Mouse (Mus musculus) cerebellum, postnatal 14 days (tissue): Measurements from ENCODE around the gene Rdh12.

Experiments used
- DNase-seq, 2 experiments: peaks; one replicate each; pipeline ENCODE4 v3.0.0; 2021; ENCODE audit warnings: mixed read lengths in 2 of 2

The Rdh12 gene

DNA sequence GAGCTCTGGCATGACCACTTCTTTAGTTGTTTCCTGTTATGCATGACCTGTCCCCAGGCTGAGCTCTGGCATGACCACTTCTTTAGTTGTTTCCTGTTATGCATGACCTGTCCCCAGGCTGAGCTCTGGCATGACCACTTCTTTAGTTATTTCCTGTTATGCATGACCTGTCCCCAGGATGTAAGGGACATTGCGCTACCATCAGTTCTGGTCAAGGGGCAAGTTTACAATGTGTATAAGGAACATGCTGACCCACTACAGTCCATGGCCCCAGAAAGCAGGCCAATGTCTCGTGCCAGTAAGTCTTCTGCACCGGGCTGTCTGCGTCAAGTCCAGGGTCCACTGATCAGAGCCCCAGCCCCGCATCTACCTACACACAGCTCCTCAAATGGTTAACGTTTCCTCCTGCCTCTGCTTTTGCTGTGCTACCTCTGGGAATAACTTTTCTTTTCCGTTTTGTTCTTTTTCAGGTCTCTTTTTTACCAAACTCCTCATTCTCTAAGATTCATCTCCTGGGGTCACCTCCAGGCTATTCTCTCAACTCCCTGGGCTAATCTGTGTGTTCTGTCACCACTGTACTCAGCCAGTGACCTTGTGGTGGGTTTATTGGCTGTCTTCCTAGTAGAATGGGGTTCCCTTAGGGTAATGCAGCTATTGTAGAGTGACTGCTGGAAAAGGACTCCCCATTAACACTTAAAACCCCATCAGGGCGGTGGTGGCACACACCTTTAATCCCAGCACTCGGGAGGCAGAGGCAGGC, 44.8 kb downstream of the Rdh12 start:
- no peak for DNase-seq

DNA sequence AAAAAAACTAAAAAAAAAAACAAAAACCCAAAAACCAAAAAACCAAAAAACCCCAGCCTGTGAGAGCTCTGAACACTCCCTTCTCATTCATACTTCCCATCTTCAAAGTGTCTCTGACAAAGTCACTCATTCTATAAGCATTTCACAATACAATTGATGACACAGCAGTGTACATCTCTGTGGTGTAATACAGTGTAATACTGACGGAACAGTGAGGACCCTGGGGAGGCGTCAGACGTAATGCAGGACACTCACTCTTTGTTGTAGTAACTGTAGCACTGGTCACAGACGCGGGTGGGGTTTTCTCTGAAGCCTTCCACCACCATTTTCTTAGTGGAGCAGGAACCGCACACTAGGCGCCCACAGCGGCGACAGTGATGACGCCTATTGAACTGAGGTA, 46.3 kb downstream of the Rdh12 start:
- no peak for DNase-seq

DNA sequence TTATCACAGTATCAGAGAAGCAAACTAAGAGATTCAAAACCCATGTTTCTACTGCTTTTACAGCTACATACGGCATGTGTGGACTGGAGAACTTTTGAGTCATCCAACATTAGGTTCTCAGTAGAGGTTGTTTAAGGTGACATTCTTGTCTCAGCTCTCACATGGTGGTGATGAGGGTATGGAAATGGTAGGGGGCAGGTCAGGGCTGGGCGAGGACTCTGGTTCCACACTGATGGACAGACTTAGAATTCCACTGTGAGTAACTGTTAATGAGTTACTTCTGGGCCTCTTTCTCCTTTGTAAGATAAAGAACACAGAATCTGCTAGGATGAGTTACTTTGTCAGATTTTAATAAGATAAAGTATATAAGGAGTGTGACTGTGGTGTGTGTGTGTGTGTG, 51.4 kb downstream of the Rdh12 start:
- no peak for DNase-seq

DNA sequence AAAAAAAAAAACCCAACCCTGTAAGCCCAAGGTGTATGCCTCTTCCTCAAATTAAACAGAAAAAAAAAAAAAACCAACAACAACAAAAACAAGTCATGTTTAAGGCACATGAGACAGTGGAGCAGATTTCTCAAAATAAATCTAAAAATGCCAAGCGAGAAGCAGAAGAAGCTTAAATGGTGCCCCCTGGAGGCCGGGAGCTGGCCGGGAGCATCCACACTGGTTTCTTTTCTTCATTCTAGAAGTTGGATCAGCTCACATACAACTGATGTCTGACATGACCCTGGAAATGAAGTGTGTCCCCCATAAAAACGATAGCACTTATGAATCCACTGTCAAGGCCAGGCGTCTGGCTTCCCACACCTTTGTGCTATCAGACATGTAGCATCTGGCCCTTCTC, 52.3 kb downstream of the Rdh12 start:
- DNase-seq, result peak; percentile 36 to 60
